Mouse (Mus musculus) CD4-positive, CD25-positive, alpha-beta regulatory T cell, adult 2 months (primary cell): ENCODE measurements around the gene Olfr772.
"Not testable (repeated sequence)": the region's sequence is repeated elsewhere in the genome, so short reads cannot be mapped to it uniquely, and the experiment has no call there.

Experiments used
- DNase-seq: peaks from one replicate; pipeline ENCODE4 v3.0.0-alpha.2; 2012; ENCODE audit warnings: low read depth, low spot score

The Olfr772 gene

DNA sequence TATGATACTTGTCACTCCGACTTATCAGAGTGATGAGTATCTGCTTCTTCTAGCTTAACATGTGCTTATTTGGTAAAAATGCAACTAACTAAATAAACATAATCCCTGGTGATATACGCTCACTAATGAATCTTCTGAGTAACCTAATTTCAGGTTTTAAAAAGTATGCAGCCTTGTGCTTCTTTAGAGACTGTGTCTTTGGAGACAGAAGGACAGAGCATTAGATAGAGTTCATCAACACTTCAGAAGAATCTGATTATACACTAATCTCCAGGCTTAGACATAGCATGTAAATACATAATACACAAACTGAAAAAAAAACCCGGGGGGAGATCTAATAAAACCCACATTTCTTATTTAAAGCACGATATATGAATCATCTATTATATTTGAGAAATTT lies at the start of gene Olfr772:
Gene Olfr772 (minus strand): TSS at position 101 of the 400 bp plus-strand sequence.
- DNase-seq = not testable (repeated sequence)

DNA sequence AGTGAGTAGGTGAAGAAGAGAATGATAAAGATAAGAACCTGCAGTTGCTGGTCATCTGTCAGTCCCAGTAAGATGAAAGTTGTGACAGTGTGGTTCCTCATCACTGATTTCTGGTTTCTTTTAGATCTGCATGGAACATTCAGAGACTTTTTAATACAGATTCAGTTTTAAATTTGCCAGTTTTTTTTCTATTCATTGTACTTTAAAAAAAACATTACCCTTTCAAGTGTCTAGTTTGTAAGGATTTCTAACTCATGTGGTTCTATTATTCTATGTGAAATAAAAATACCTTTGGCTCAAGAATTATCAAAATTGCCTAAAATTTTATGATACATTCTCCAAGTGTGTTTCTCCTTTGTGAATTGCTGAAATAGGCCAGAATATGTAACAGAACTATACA lies 9.6 kb upstream of the Olfr772 start, which contains the start of gene Olfr773:
Gene Olfr773 (minus strand): TSS at position 101 of the 400 bp plus-strand sequence.
- not testable (repeated sequence) for DNase-seq

DNA sequence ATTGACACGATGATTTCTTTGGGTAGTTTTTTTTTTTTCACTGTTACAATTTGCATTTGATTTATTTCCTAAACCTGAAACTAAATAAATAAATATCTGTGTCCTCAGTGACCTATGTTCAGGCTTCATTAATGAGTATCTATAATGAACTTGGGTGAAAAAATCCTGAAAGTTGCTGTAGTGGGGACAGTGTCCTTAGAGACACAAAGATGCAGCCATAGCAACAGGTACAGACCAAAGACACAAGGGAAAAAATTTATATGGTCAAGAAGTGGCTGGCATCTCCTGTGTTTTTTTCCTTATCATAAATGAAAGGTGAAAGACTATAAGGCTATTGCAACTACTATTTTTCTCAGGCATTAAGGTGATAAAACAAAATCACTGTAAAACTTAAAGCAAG lies 13.1 kb downstream of the Olfr772 start, which contains the start of gene Olfr771:
Gene Olfr771 (minus strand): TSS at position 101 of the 400 bp plus-strand sequence.
- DNase-seq = no peak

DNA sequence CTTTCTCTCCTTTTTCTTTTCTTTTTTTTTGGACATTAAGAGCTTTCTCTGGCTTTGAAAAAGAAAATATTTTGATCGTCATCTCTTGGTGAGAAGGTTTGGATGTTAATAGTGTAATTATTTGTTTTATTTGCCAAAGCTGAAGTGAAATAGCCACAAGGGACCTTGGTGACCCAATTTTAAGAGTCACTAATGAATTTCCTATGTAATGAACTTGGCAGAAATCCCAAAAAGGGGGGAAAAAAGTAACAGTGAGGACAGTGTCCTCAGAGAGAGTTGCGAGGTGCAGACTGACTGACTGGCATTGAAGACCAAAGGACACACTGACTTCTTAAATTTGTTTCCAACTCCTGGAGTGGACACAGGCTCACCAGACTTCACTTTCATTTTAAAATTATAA lies 38.8 kb downstream of the Olfr772 start, which contains the start of gene Olfr770:
Gene Olfr770 (minus strand): TSS at position 101 of the 400 bp plus-strand sequence.
- DNase-seq = no peak
